Mouse (Mus musculus): Measurements from ENCODE around the gene Map2k4.

The Map2k4 gene

GRCm38 (mm10) chr11:65773946-65774656, 14.0 kb downstream of the Map2k4 start:
- no peak for DNase-seq (ENCODE audit: low spot score in 2 of 2)

GRCm38 (mm10) chr11:65773535-65773934, 14.6 kb downstream of the Map2k4 start:
- DNase-seq (ENCODE audit: low spot score in 2 of 2), result no peak

GRCm38 (mm10) chr11:65771546-65771945, 16.6 kb downstream of the Map2k4 start:
- no peak for DNase-seq (ENCODE audit: low spot score in 2 of 2)

GRCm38 (mm10) chr11:65769990-65770389, 18.1 kb downstream of the Map2k4 start:
- DNase-seq (ENCODE audit: low spot score in 2 of 2), result no peak

GRCm38 (mm10) chr11:65768445-65768844, 19.7 kb downstream of the Map2k4 start:
- no peak for DNase-seq (ENCODE audit: low spot score in 2 of 2)

GRCm38 (mm10) chr11:65760912-65761311, 27.2 kb downstream of the Map2k4 start:
- DNase-seq (ENCODE audit: low spot score in 2 of 2), result no peak

- no peak for DNase-seq (ENCODE audit: low spot score in 2 of 2)
Observed at GRCm38 (mm10) chr11:65759350-65759749, 28.7 kb downstream of the Map2k4 start.

- no peak for DNase-seq (ENCODE audit: low spot score in 2 of 2)
Observed at GRCm38 (mm10) chr11:65754161-65754560, 33.9 kb downstream of the Map2k4 start.

- no peak for DNase-seq (ENCODE audit: low spot score in 2 of 2)
Observed at GRCm38 (mm10) chr11:65753593-65753992, 34.5 kb downstream of the Map2k4 start.

- DNase-seq (ENCODE audit: low spot score in 2 of 2), result no peak
Observed at GRCm38 (mm10) chr11:65750546-65750945, 37.6 kb downstream of the Map2k4 start.

- DNase-seq (ENCODE audit: low spot score in 2 of 2), result no peak
Observed at GRCm38 (mm10) chr11:65747433-65747832, 40.7 kb downstream of the Map2k4 start.

- DNase-seq (ENCODE audit: low spot score in 2 of 2), result no peak
Observed at GRCm38 (mm10) chr11:65745707-65746333, 42.3 kb downstream of the Map2k4 start.

- DNase-seq (ENCODE audit: low spot score in 2 of 2), result no peak
Observed at GRCm38 (mm10) chr11:65743866-65744265, 44.2 kb downstream of the Map2k4 start.

GRCm38 (mm10) chr11:65740811-65741210, 47.3 kb downstream of the Map2k4 start:
- no peak for DNase-seq (ENCODE audit: low spot score in 2 of 2)

GRCm38 (mm10) chr11:65740390-65740789, 47.7 kb downstream of the Map2k4 start:
- no peak for DNase-seq (ENCODE audit: low spot score in 2 of 2)

- no peak for DNase-seq (ENCODE audit: low spot score in 2 of 2)
Observed at GRCm38 (mm10) chr11:65739880-65740279, 48.2 kb downstream of the Map2k4 start.

GRCm38 (mm10) chr11:65734656-65735055, 53.4 kb downstream of the Map2k4 start:
- DNase-seq (ENCODE audit: low spot score in 2 of 2), result no peak

GRCm38 (mm10) chr11:65729623-65730217, 58.4 kb downstream of the Map2k4 start:
- DNase-seq (ENCODE audit: low spot score in 2 of 2), result no peak

GRCm38 (mm10) chr11:65728906-65729305, 59.2 kb downstream of the Map2k4 start:
- DNase-seq (ENCODE audit: low spot score in 2 of 2), result no peak

GRCm38 (mm10) chr11:65723715-65724114, 64.4 kb downstream of the Map2k4 start:
- DNase-seq (ENCODE audit: low spot score in 2 of 2), result no peak

GRCm38 (mm10) chr11:65721615-65722014, 66.5 kb downstream of the Map2k4 start:
- DNase-seq (ENCODE audit: low spot score in 2 of 2), result no peak

- no peak for DNase-seq (ENCODE audit: low spot score in 2 of 2)
Observed at GRCm38 (mm10) chr11:65719960-65720359, 68.1 kb downstream of the Map2k4 start.

GRCm38 (mm10) chr11:65713830-65714229, 74.3 kb downstream of the Map2k4 start:
- no peak for DNase-seq (ENCODE audit: low spot score in 2 of 2)

Measured in spleen, postnatal 36 days (tissue).